Mouse (Mus musculus) v-Abl transformed pro-B cells (cell line): Measurements from ENCODE around the gene Fitm2.
"Not testable (repeated sequence)": the region's sequence is repeated elsewhere in the genome, so short reads cannot be mapped to it uniquely, and the experiment has no call there.

Experiments used
- in situ Hi-C, 2 experiments: fragments of 400-800 bp; cut with MboI; formaldehyde crosslinking; loops; one replicate each; pipeline ENCODE4 v1.15.1; 2025; ENCODE audit not compliant: unreplicated experiment in 2 of 2

Gene Fitm2

DNA sequence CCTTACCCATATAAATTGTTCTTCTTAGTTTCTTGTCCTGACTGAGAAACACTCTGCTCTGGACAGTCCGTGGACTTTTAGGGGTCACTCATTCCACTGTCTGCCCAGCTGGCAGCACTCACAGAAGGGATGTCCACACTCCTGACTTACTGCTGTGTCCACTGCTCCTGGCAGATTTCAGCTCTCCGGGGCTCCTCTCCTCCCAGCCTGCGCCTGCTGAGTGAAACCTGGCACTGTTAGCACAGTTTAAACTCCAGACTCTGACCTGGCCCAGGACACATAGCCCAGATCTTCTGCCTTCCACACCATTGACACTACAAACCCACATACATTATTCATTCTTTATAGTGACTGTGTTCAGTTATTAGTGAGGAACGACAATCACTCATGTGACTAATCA is 8.4 kb downstream of the Fitm2 start:
- in situ Hi-C loops, result no loop called here

GRCm38 (mm10) chr2:163463251-163463769 is 9.1 kb downstream of the Fitm2 start:
- in situ Hi-C loops, result no loop called here

GRCm38 (mm10) chr2:163462801-163463200 is 9.6 kb downstream of the Fitm2 start:
- in situ Hi-C loops, result no loop called here

DNA sequence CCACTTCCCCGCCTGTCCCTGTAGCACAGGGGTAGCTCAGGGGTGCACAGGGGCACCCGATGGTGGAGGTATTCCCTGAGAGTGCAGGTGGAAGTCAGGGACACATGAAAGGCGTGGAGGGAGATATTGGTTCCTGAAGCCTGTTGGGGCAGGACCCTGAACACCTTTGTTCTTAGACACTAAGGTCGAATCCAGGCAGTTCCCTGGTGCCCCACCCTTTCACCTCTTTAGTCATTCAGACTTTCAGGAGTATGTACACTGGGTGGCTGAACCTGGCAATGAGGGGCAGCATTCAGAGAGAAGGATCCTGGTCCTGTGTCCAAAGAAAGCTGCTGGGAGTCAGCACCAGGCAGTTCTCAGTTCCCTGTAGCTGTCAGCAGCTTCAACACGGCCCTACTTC is 10.0 kb downstream of the Fitm2 start:
- in situ Hi-C loops, result no loop called here

GRCm38 (mm10) chr2:163461307-163461706 is 11.1 kb downstream of the Fitm2 start:
- in situ Hi-C loops, result not testable (repeated sequence)

DNA sequence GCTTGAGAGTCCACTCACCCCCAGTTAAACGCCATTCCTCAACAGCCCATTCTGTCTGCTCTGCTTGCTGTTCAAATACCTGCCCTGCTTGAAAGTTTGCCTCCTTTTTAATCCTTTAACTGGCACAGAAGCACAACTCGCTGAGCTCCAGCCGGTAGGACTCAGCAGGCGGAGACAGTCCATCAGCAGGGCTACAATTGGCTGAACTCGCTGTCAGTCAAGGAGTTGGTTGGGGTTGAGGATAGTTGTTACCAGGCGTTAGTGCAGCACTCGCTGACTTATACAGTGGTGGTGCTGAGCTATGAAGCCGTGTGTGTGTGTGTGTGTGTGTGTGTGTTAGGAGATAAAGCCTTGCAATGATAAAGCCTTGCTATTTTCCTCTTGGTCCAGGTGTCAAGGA is 11.8 kb downstream of the Fitm2 start:
- in situ Hi-C loops, result no loop called here

DNA sequence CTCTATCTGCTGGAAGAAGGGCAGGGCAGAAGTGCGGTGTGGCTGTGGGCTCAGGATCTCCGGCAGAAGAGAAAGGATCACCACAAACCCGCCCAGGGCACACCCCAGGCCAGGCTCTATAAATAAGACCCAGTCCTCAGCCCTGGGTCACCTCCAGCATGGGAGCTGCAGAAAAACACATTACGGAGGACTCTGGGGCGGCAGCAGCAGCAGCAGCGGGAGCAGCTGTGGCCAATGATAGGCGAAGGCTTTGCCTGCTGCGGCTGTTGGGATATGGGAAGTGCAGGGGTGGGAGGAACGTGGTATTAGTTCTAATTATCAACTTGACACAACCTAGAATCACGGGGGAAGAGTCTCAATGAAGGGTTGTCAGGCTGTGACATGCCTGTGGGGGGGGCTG is 13.0 kb downstream of the Fitm2 start:
- in situ Hi-C loops, result no loop called here

DNA sequence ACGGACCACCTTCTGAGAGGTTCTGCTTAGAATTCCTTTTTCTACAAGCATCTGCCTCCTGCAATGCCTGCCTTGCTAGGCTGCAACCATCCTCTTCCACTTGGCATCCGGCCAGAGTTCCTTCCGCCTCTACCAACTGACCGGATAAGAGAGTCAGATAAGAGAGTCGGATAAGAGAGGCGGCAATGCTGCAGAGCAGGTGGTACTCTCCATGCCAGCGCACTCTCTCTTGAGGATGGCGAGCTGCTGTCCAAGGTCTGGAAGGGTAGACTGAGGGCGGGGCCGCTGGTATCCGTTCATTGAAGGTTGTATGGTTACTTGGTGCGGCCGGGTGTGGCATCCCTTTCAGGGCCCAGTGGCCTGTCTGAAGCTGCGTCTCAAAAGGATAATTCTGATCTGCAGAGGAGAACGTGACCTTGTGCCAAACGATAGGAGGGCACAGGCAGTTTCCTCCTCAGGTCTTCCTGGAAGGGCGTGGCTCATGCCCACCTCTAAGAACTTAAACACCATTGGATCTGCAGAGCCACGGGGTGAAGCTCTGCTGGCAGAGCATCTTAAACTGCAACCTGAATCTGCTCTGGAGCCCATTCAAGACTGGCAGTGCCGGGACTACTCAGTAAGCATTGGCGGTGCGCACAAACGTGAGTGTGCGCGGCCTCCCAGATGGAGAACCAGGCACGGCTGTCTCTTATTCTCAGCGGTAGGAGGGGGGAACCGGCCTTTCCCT is 13.7 kb downstream of the Fitm2 start:
- in situ Hi-C loops, result no loop called here

GRCm38 (mm10) chr2:163453378-163453777 is 19.1 kb downstream of the Fitm2 start:
- in situ Hi-C loops, result no loop called here

DNA sequence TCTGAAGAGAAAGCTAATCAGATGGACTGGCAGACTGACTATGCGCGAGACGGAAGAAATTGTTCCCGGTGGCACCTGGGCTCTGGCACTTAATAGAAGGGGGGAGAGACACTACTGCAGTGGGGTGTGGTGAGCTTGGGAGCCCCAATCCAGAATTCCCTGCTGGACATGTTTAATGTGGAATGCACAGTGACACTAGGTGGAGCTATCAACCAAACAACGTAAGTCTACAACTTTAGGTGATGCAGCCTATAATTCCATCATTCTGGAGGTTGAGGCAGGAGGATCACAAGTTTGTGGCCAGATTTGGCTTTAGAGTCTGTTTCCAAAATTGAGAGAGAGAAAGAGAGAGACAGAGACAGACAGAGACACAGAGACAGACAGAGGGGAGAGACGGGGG is 19.7 kb downstream of the Fitm2 start:
- in situ Hi-C loops, result no loop called here

GRCm38 (mm10) chr2:163450668-163451295 is 21.6 kb downstream of the Fitm2 start:
- in situ Hi-C loops, result no loop called here

- in situ Hi-C loops, result no loop called here
Measured at GRCm38 (mm10) chr2:163449276-163449675, 23.2 kb downstream of the Fitm2 start.

DNA sequence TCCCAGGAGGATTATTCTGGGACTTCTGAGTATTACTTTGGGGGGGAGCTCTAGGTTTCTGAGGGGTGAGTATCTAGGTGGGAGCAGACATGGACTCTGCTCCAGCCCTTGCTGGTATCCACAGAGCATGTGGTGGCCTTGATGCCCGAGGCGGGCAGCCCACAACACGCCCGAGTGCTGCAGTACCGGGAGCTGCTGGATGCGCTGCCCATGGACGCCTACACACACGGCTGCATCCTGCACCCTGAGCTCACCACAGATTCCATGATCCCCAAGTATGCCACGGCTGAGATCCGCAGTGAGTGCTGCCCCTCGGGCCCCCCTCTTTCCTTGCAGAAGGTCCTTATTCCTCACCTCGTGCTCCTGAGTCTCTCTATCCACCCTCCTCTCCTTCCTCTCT is 25.1 kb downstream of the Fitm2 start:
- in situ Hi-C loops, result no loop called here

GRCm38 (mm10) chr2:163444017-163444416 is 28.4 kb downstream of the Fitm2 start:
- in situ Hi-C loops, result no loop called here

DNA sequence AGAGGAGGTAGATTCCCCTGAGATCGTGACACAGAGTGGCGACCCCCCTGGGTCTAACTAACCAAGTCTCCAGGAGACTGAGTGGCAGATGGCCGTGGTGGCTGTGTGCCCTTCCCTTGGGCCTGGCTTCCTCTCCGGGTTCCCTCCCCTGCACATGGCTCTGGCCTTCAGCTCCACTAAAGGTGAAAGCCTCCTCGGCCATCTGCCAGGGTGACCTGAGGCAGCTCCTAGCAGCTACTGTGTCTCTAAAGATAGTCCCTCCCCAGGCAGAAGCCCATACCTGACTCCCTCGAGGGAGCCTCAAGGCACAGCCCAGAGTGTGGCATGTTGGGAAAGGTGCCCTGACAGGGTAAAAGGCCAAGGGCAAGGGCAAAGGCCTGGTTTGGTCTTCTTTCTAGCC is 28.9 kb downstream of the Fitm2 start:
- in situ Hi-C loops, result no loop called here

DNA sequence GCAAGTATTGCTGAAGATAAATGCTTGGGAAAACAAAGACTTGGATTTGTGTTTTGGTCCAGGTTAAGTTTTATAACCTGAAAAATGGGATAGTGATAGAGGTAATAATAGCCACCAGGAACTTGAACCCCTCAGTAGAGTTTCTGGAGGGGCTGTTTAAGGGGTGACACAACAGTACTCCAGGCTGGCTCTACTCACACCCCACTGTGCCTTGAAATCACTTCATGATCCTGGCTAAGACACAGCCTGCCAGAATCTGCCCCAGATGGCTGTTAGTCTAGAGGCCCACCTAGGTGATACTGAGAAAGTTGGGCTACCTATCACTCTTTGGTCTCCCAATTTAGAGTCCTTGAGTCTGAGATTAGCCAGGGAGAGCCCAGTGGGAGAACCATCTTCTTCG is 32.9 kb downstream of the Fitm2 start:
- in situ Hi-C loops, result no loop called here

- in situ Hi-C loops, result no loop called here
Measured at GRCm38 (mm10) chr2:163438619-163439451, 33.6 kb downstream of the Fitm2 start.

DNA sequence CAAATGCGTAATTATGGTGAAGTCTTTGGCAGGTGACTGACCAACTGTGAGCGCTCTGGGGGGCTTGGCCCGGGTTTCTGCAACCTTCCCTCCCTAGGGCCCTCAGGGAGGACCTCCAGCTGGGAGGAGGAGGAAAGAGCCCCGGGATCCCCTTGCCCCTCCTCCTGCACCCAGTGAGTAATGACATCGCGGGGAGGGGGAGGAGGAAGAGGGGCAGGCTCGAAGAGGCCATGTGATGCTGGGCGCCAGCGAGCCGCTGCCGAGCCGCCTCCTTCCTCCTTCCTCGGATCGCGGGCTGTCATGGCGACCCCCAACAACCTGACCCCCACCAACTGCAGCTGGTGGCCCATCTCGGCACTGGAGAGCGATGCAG is 34.2 kb downstream of the Fitm2 start, which contains the start of gene Gdap1l1:
Gdap1l1 (plus strand) TSS at position 231 of the 373 bp plus-strand sequence.
- in situ Hi-C loops, result no loop called here

GRCm38 (mm10) chr2:163437800-163438199 is 34.6 kb downstream of the Fitm2 start:
- in situ Hi-C loops, result no loop called here

GRCm38 (mm10) chr2:163433971-163434370 is 38.5 kb downstream of the Fitm2 start:
- in situ Hi-C loops, result no loop called here

- in situ Hi-C loops, result no loop called here
Measured at GRCm38 (mm10) chr2:163431289-163431688, 41.1 kb downstream of the Fitm2 start.
